Mouse (Mus musculus) natural killer cell, adult 2 months (primary cell): ENCODE data around the gene Fbxw25.
"Not testable (repeated sequence)": the region's sequence is repeated elsewhere in the genome, so short reads cannot be mapped to it uniquely, and the experiment has no call there.

Experiments used
- DNase-seq, 2 experiments: peaks; one replicate each; pipeline ENCODE4 v3.0.0; 2022; ENCODE audit warnings: low spot score in 2 of 2

Fbxw25 gene

GRCm38 (mm10) chr9:109664552-109664951 is at the start of gene Fbxw25:
TSS of gene Fbxw25 (minus strand) at chr9:109664652.
- not testable (repeated sequence) for DNase-seq

GRCm38 (mm10) chr9:109702600-109702999 is 38.1 kb upstream of the Fbxw25 start, which contains the start of gene Fbxw18:
TSS of gene Fbxw18 (minus strand) at chr9:109702700.
- DNase-seq, result not testable (repeated sequence)

- DNase-seq, result no peak
Measured at GRCm38 (mm10) chr9:109685299-109685698, 20.8 kb upstream of the Fbxw25 start.

- not testable (repeated sequence) for DNase-seq
Measured at GRCm38 (mm10) chr9:109625957-109626356, 38.5 kb downstream of the Fbxw25 start, which contains the start of gene Fbxw24. TSS of gene Fbxw24 (minus strand) at chr9:109626057.

GRCm38 (mm10) chr9:109606837-109607236 is 57.6 kb downstream of the Fbxw25 start:
- not testable (repeated sequence) for DNase-seq

- DNase-seq, result not testable (repeated sequence)
Measured at GRCm38 (mm10) chr9:109602128-109602527, 62.3 kb downstream of the Fbxw25 start.

GRCm38 (mm10) chr9:109597226-109597625 is 67.2 kb downstream of the Fbxw25 start:
- DNase-seq, result no peak
